Mouse (Mus musculus) heart, embryonic 16.5 days (tissue): Measurements from ENCODE around the gene Esp24. TPM values are rescaled to one million over a fixed set of nuclear protein-coding genes. Genes with fewer than 3 reads are reported as not detected.
A peak's percentile ranks its signal among the peaks of the same experiment; 100 is the strongest.
"Not testable (repeated sequence)": the region's sequence is repeated elsewhere in the genome, so short reads cannot be mapped to it uniquely, and the experiment has no call there.

ENCODE experiments used
- ATAC-seq: fragments of 200-750 bp; cut with Nextera tagmentation; replicated peaks from 2 replicates; pipeline ENCODE4 v1.8.0; 2017; ENCODE audit warnings: moderate number of reproducible peaks; ENCODE audit not compliant: insufficient read depth, low FRiP score; ENCODE audit errors: extremely low read depth
- H3K27ac ChIP-seq: fragments of 300-500 bp; sonication (generic); 2 replicates; pipeline ENCODE4 v1.5.1; 2014; ENCODE audit warnings: mild to moderate bottlenecking, low read length, control low read depth, moderate library complexity
- H3K27me3 ChIP-seq: fragments of 300-500 bp; sonication (generic); 2 replicates; pipeline ENCODE4 v1.6.1; 2014; ENCODE audit warnings: low read length, mixed read lengths; ENCODE audit not compliant: control insufficient read depth, insufficient read depth
- H3K36me3 ChIP-seq: fragments of 300-500 bp; sonication (generic); 2 replicates; pipeline ENCODE4 v1.6.1; 2014; ENCODE audit not compliant: control insufficient read depth, insufficient read depth
- H3K4me1 ChIP-seq: fragments of 300-500 bp; sonication (generic); 2 replicates; pipeline ENCODE4 v1.6.1; 2014; ENCODE audit warnings: low read length, mixed read lengths; ENCODE audit not compliant: control insufficient read depth, insufficient read depth
- H3K4me2 ChIP-seq: fragments of 300-500 bp; sonication (generic); 2 replicates; pipeline ENCODE4 v1.6.1; 2014; ENCODE audit warnings: low read depth, mild to moderate bottlenecking, control low read depth, low read length
- H3K4me3 ChIP-seq: fragments of 300-500 bp; sonication (generic); 2 replicates; pipeline ENCODE4 v1.5.1; 2014; ENCODE audit warnings: mild to moderate bottlenecking, control low read depth, low read length
- H3K9ac ChIP-seq: fragments of 300-500 bp; sonication (generic); 2 replicates; pipeline ENCODE4 v1.6.1; 2014; ENCODE audit warnings: low read length, control low read depth
- H3K9me3 ChIP-seq: fragments of 300-500 bp; sonication (generic); replicated peaks from 2 replicates; pipeline ENCODE4 v1.6.1; 2016; ENCODE audit warnings: low read length; ENCODE audit not compliant: control insufficient read depth
- WGBS: fragments of 180-500 bp; shearing (Covaris S2); extraction: QIAGEN DNeasy Blood & Tissue Kit; methylation state at CpG from one replicate; pipeline ENCODE4 v1.1.7; 2014; 5-methylcytosine and 5-hydroxymethylcytosine counted together
- polyA plus RNA-seq: library from polyadenylated mRNA; unstranded; fragments of >200 nt; fragmentation: Nextera tagmentation; extraction: Ambion mirVana; gene quantifications from 2 replicates; pipeline ENCODE4 v1.2.1, GENCODE M21; 2015

Esp24 gene
- not detected in 2 replicates for polyA plus RNA-seq

GRCm38 (mm10) chr17:39036395-39036794, at the start of gene Esp24:
Gene Esp24, plus strand, starts transcription at chr17:39036695.
- H3K9ac ChIP-seq, H3K4me1 ChIP-seq, H3K27ac ChIP-seq, H3K4me2 ChIP-seq, H3K4me3 ChIP-seq, H3K27me3 ChIP-seq, H3K36me3 ChIP-seq, H3K9me3 ChIP-seq, ATAC-seq: not testable (repeated sequence)
- 77% methylated on average over 3 of the region's 3 CpGs for WGBS

- H3K4me3 ChIP-seq, result no peak overlapping the region
- no peaks in the 10 kb centered on the region for H3K36me3 ChIP-seq
- no peaks in the 10 kb centered on the region for H3K9me3 ChIP-seq
- WGBS, result 81% methylated on average over 1 of the region's 1 CpGs
- H3K27me3 ChIP-seq, result no peaks in the 10 kb centered on the region
- no peak overlapping the region for H3K9ac ChIP-seq
- no peak for ATAC-seq
- H3K4me2 ChIP-seq, result no peak overlapping the region
- H3K27ac ChIP-seq, result no peak overlapping the region
- no peaks in the 10 kb centered on the region for H3K4me1 ChIP-seq
Observed at GRCm38 (mm10) chr17:39009846-39010245, 26.6 kb upstream of the Esp24 start.

GRCm38 (mm10) chr17:39010675-39011638, 25.5 kb upstream of the Esp24 start:
- no peaks in the 10 kb centered on the region for H3K36me3 ChIP-seq
- H3K27me3 ChIP-seq, result no peaks in the 10 kb centered on the region
- H3K4me2 ChIP-seq, result peak overlapping the region; percentile 47
- no peaks in the 10 kb centered on the region for H3K4me1 ChIP-seq
- no peak overlapping the region for H3K27ac ChIP-seq
- WGBS, result 36% methylated on average over 30 of the region's 30 CpGs
- H3K4me3 ChIP-seq, result peak overlapping the region; percentile 20
- H3K9me3 ChIP-seq, result no peaks in the 10 kb centered on the region
- H3K9ac ChIP-seq, result no peak overlapping the region
- ATAC-seq, result no peak

GRCm38 (mm10) chr17:39017184-39017583, 19.3 kb upstream of the Esp24 start:
- no peak for ATAC-seq
- Histone ChIP-seq H3K4me1 (no peaks in the 10 kb centered on the region), H3K27ac (no peak overlapping the region), H3K9me3 (peaks cover 8% of the 10 kb centered on the region; the same call in 1 of the 2 replicates), H3K4me2 (no peak overlapping the region), H3K4me3 (no peak overlapping the region), H3K9ac (no peak overlapping the region), H3K27me3 (no peaks in the 10 kb centered on the region), H3K36me3 (no peaks in the 10 kb centered on the region)
- WGBS, result 55% methylated on average over 14 of the region's 14 CpGs

- Histone ChIP-seq H3K4me3 (no peak within 1 kb of the TSS), H3K4me1 (no peaks in the 10 kb centered on the region), H3K27me3 (no peaks in the 10 kb centered on the region), H3K36me3 (no peaks in the 10 kb centered on the region), H3K4me2 (no peak within 1 kb of the TSS), H3K9me3 (peaks cover 6% of the 10 kb centered on the region), H3K27ac (no peak within 1 kb of the TSS), H3K9ac (no peak within 1 kb of the TSS)
- no peak for ATAC-seq
Observed at GRCm38 (mm10) chr17:39043241-39043640, 6.7 kb downstream of the Esp24 start, which contains the start of gene Gm21903. Gene Gm21903, minus strand, starts transcription at chr17:39043341.

GRCm38 (mm10) chr17:39063641-39064040, 27.1 kb downstream of the Esp24 start:
- no peak overlapping the region for H3K4me2 ChIP-seq
- H3K4me1 ChIP-seq, result no peaks in the 10 kb centered on the region
- no peak for ATAC-seq
- no peaks in the 10 kb centered on the region for H3K27me3 ChIP-seq
- no peak overlapping the region for H3K9ac ChIP-seq
- H3K9me3 ChIP-seq, result peaks cover 7% of the 10 kb centered on the region
- H3K27ac ChIP-seq, result no peak overlapping the region
- H3K36me3 ChIP-seq, result no peaks in the 10 kb centered on the region
- H3K4me3 ChIP-seq, result no peak overlapping the region

- Histone ChIP-seq H3K36me3 (no peaks in the 10 kb centered on the region), H3K4me2 (no peak within 1 kb of the TSS), H3K27me3 (no peaks in the 10 kb centered on the region), H3K27ac (no peak within 1 kb of the TSS), H3K9me3 (peaks cover 12% of the 10 kb centered on the region), H3K4me3 (no peak within 1 kb of the TSS), H3K9ac (no peak within 1 kb of the TSS), H3K4me1 (no peaks in the 10 kb centered on the region)
- no peak for ATAC-seq
- 39% methylated on average over 1 of the region's 1 CpGs for WGBS
Observed at GRCm38 (mm10) chr17:39076937-39077336, 40.4 kb downstream of the Esp24 start, which contains the start of gene Esp23. Gene Esp23, minus strand, starts transcription at chr17:39077037.

Other genes starting within 250 kb of the Esp24 start
- gene Gm21903, start 6.6 kb downstream of the Esp24 start, polyA plus RNA-seq, result not detected in 2 replicates
- gene Esp23, start 40.3 kb downstream of the Esp24 start, polyA plus RNA-seq, result not detected in 2 replicates
- gene Esp22, start 58.6 kb downstream of the Esp24 start, polyA plus RNA-seq, result not detected in 2 replicates